In the genomic region with DNA sequence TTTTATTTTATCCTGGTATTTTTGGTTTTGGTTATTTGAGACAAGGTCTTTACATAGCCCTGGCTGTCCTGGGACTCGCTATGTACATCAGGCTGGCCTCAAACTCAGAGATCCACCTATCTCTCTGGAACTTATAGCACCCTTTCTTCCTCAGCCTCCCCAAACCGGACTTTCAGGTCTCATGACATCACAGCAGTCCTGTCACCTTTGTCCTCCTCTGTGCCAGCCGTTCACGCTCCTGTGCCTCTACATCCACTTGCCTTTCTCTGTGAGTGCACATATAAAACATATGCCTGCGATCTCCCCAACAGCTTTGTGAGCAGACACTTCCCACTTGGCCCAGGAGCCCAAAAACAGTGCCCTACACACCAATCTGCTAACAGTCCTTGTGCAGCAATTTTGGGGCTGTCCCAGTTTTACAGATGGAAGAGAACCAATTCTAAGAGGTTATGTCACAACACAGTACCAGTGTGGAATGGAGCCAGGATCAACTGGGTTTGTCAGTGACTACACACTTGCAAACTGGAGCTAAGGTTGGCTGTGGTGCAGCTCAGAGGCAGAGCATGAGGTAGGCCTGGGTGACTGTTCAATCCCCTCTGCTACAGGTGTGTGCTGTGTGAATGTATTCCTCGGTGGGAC, we compare ENCODE assay signal across 8 mouse cellular contexts. TPM values are rescaled to one million over a fixed set of nuclear protein-coding genes. Genes with fewer than 3 reads are reported as not detected.
DNase-seq lines count a peak whose midpoint lies in the region; ATAC-seq and TF ChIP-seq lines count a peak whose summit lies in the region.
"Had no signal": no experiment of that assay in that cellular context is flagged by ENCODE, and none has a peak within 500 bp of the region (broad histone marks: within the 10 kb centered on the region; RNA-seq: fewer than 3 reads in every experiment).

No protein-coding gene starts in this region.

- no peak for TF ChIP-seq POLR2A in lung, adult 2 months (IDR thresholded peaks at IDR 0.05; ENCODE audit: borderline replicate concordance, extremely low read depth, low read depth, low read length)

- TF ChIP-seq CTCF in lung, adult 2 months (IDR thresholded peaks at IDR 0.05; ENCODE audit: insufficient read depth, low read length), result no peak

- peak overlapping the region; percentile 69; the same call in 1 of the 2 replicates for H3K27ac ChIP-seq in embryonic facial prominence, embryonic 14.5 days (replicated peaks; ENCODE audit: low read depth, low read length)
- peak overlapping the region; percentile 96 for H3K27ac ChIP-seq in kidney, embryonic 15.5 days
- H3K27ac ChIP-seq: macrophage had no signal

- 0 out of 2 replicates have a peak, but pooled peaks have one; percentile 6 for ATAC-seq in embryonic facial prominence, embryonic 14.5 days (ENCODE audit: low read depth)
- ATAC-seq in kidney, embryonic 15.5 days (replicated peaks; ENCODE audit: low FRiP score), result peak; percentile 10; the same call in 1 of the 2 replicates

- WGBS in lung, adult 2 months, result 50% methylated on average over 6 of the region's 6 CpGs
- WGBS in embryonic facial prominence, embryonic 14.5 days, result 67% methylated on average over 6 of the region's 6 CpGs
- 48% methylated on average over 6 of the region's 6 CpGs for WGBS in kidney, embryonic 15.5 days

- no peaks in the 10 kb centered on the region for H3K9me3 ChIP-seq in embryonic facial prominence, embryonic 14.5 days (ENCODE audit: control insufficient read depth, low read length)
- no peaks in the 10 kb centered on the region for H3K9me3 ChIP-seq in kidney, embryonic 15.5 days (replicated peaks)

- no peak overlapping the region for H3K9ac ChIP-seq in embryonic facial prominence, embryonic 14.5 days (ENCODE audit: low read depth, low read length)
- H3K9ac ChIP-seq in kidney, embryonic 15.5 days, result no peak overlapping the region

- peaks cover 36% of the 10 kb centered on the region for H3K4me1 ChIP-seq in lung, adult 2 months (ENCODE audit: control insufficient read depth, insufficient read depth, low read length)
- H3K4me1 ChIP-seq in embryonic facial prominence, embryonic 14.5 days (ENCODE audit: control insufficient read depth, insufficient read depth, low read length), result peaks cover 37% of the 10 kb centered on the region
- H3K4me1 ChIP-seq in kidney, embryonic 15.5 days, result peaks cover 67% of the 10 kb centered on the region

- no peaks in the 10 kb centered on the region for H3K36me3 ChIP-seq in embryonic facial prominence, embryonic 14.5 days (ENCODE audit: control insufficient read depth, insufficient read depth, low read length)
- peaks cover 5% of the 10 kb centered on the region; the same call in 1 of the 2 replicates for H3K36me3 ChIP-seq in kidney, embryonic 15.5 days

- no peak overlapping the region for H3K4me3 ChIP-seq in lung, adult 2 months (replicated peaks; ENCODE audit: extremely low read depth, low read depth, low read length)
- no peak overlapping the region for H3K4me3 ChIP-seq in embryonic facial prominence, embryonic 14.5 days (ENCODE audit: low read depth, low read length)
- no peak overlapping the region for H3K4me3 ChIP-seq in kidney, embryonic 15.5 days (replicated peaks)

- DNase-seq in lung, adult 18-20 months, result peak; percentile 64 to 70
- DNase-seq in lung, adult 2 months, result no peak
- DNase-seq in embryonic facial prominence, embryonic 14.5 days (ENCODE audit: low spot score), result no peak
- peak; percentile 49 to 51 for DNase-seq in lung, postnatal 4 days
- no peak for DNase-seq in ovary, postnatal 14 days (ENCODE audit: low spot score)
- DNase-seq in frontal cortex, postnatal 10 days (ENCODE audit: low spot score in 2 of 2), result no peak

- no peak overlapping the region for H3K4me2 ChIP-seq in embryonic facial prominence, embryonic 14.5 days (ENCODE audit: low read depth, low read length)
- peak overlapping the region; percentile 41 for H3K4me2 ChIP-seq in kidney, embryonic 15.5 days

- no peaks in the 10 kb centered on the region for H3K27me3 ChIP-seq in embryonic facial prominence, embryonic 14.5 days (replicated peaks; ENCODE audit: control insufficient read depth, insufficient read depth, low read length)
- no peaks in the 10 kb centered on the region for H3K27me3 ChIP-seq in kidney, embryonic 15.5 days

RNA-seq across cellular contexts. Expression of a gene that starts 8.8 kb away (rescaled TPM):
- 50.5 and 56.4 TPM in 2 replicates for polyA plus RNA-seq in lung, adult 2 months (2012; rRNA removed)
- polyA plus RNA-seq in embryonic facial prominence, embryonic 14.5 days (2014; fragmentation: Nextera tagmentation; extraction: Ambion mirVana), result 38.7 and 40.2 TPM in 2 replicates
- 49.6 and 50.4 TPM in 2 replicates for polyA plus RNA-seq in kidney, embryonic 15.5 days (2015; fragmentation: Nextera tagmentation; extraction: Ambion mirVana)

RNA-seq across cellular contexts. Expression of a gene that starts 16.9 kb away (rescaled TPM):
- polyA plus RNA-seq in lung, adult 2 months (2012; rRNA removed), result 13.8 and 14.2 TPM in 2 replicates
- 22.7 and 24.9 TPM in 2 replicates for polyA plus RNA-seq in embryonic facial prominence, embryonic 14.5 days (2014; fragmentation: Nextera tagmentation; extraction: Ambion mirVana)
- polyA plus RNA-seq in kidney, embryonic 15.5 days (2015; fragmentation: Nextera tagmentation; extraction: Ambion mirVana), result 22.4 and 23.0 TPM in 2 replicates

RNA-seq across cellular contexts. Expression of a gene that starts 42.7 kb away (rescaled TPM):
- polyA plus RNA-seq in lung, adult 2 months (2012; rRNA removed), result not detected in 2 replicates
- polyA plus RNA-seq in embryonic facial prominence, embryonic 14.5 days (2014; fragmentation: Nextera tagmentation; extraction: Ambion mirVana), result 0.33 TPM in 1 of 2 replicates, not detected in the other
- 0.50 and 0.64 TPM in 2 replicates for polyA plus RNA-seq in kidney, embryonic 15.5 days (2015; fragmentation: Nextera tagmentation; extraction: Ambion mirVana)
- polyA plus RNA-seq: macrophage had no signal

RNA-seq across cellular contexts. Expression of a gene that starts 52.7 kb away (rescaled TPM):
- 76.7 and 85.5 TPM in 2 replicates for polyA plus RNA-seq in lung, adult 2 months (2012; rRNA removed)
- 66.5 and 78.8 TPM in 2 replicates for polyA plus RNA-seq in embryonic facial prominence, embryonic 14.5 days (2014; fragmentation: Nextera tagmentation; extraction: Ambion mirVana)
- polyA plus RNA-seq in kidney, embryonic 15.5 days (2015; fragmentation: Nextera tagmentation; extraction: Ambion mirVana), result 80.0 and 89.4 TPM in 2 replicates

Comparison
In these comparisons a context has a peak if more than half of its experiments do, and no peak if none do; other contexts are left out.
1. DNase-seq: peak in lung, adult 18-20 months (2 of 2) and lung, postnatal 4 days (2 of 2); none in lung, adult 2 months (single experiment), embryonic facial prominence, embryonic 14.5 days (single experiment), ovary, postnatal 14 days (single experiment) and frontal cortex, postnatal 10 days (0 of 2).